Mouse (Mus musculus) spleen, adult 2 months (tissue): Measurements from ENCODE around the gene Myo10.

Experiments
- CTCF ChIP-seq: fragments of 200-500 bp; IDR thresholded peaks from 2 replicates; pipeline ENCODE4 v1.5.1; 2011; ENCODE audit warnings: mild to moderate bottlenecking, inconsistent platforms; ENCODE audit not compliant: insufficient read depth, insufficient read length, insufficient replicate concordance; ENCODE audit errors: extremely low read depth
- POLR2A ChIP-seq: fragments of 200-500 bp; IDR thresholded peaks from 2 replicates; pipeline ENCODE4 v1.6.1; 2011; ENCODE audit warnings: low read depth, low read length, inconsistent platforms

DNA sequence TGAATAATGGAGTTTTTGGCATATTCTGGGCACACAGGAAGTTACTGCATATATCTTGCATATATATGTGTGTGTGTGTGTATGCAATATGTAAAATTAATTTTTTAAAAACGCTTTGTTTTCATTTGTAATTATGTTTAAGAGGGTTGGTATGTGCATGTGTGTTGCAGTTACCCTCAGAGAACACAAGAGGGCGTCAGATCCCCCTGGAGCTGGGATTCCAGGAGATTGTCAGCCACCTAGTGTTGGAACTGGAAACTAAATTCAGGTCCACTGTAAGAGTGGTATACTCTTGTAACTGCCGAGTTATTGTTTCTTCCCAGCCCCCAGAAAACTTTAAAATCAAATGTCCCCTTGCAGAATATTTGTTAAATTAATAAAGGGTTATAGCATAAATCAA, 174.0 kb downstream of the Myo10 start:
- TF ChIP-seq CTCF (peak; percentile 19; the same call in 1 of the 2 replicates), POLR2A (no peak)
